Mouse (Mus musculus) midbrain, embryonic 10.5 days (tissue): ENCODE measurements around the gene Clybl. TPM values are rescaled to one million over a fixed set of nuclear protein-coding genes. Genes with fewer than 3 reads are reported as not detected.

Experiments used
- DNase-seq: peaks from one replicate; pipeline ENCODE4 v3.0.0-alpha.2; 2017; ENCODE audit warnings: low spot score
- H3K27ac ChIP-seq: fragments of 300-500 bp; sonication (generic); replicated peaks from 2 replicates; pipeline ENCODE4 v1.5.1; 2016; ENCODE audit warnings: mild to moderate bottlenecking
- H3K27me3 ChIP-seq: fragments of 300-500 bp; sonication (generic); 2 replicates; pipeline ENCODE4 v1.6.1; 2016; ENCODE audit warnings: low read depth, mild to moderate bottlenecking; ENCODE audit not compliant: poor library complexity, severe bottlenecking
- H3K36me3 ChIP-seq: fragments of 300-500 bp; sonication (generic); 2 replicates; pipeline ENCODE4 v1.6.1; 2016; ENCODE audit warnings: mild to moderate bottlenecking, moderate library complexity
- H3K4me1 ChIP-seq: fragments of 300-500 bp; sonication (generic); 2 replicates; pipeline ENCODE4 v1.6.1; 2016
- H3K4me3 ChIP-seq: fragments of 300-500 bp; sonication (generic); 2 replicates; pipeline ENCODE4 v1.5.1; 2016; ENCODE audit warnings: mild to moderate bottlenecking, moderate library complexity
- H3K9me3 ChIP-seq: fragments of 300-500 bp; sonication (generic); replicated peaks from 2 replicates; pipeline ENCODE4 v1.6.1; 2016; ENCODE audit warnings: mild to moderate bottlenecking
- WGBS: fragments of 180-500 bp; shearing (Covaris S2); methylation state at CpG from one replicate; pipeline ENCODE4 v1.1.7; 2016; 5-methylcytosine and 5-hydroxymethylcytosine counted together
- polyA plus RNA-seq: library from polyadenylated mRNA; unstranded; fragments of >200 nt; fragmentation: Nextera tagmentation; extraction: Ambion mirVana; gene quantifications from 2 replicates; pipeline ENCODE4 v1.2.1, GENCODE M21; 2016

Gene Clybl
- polyA plus RNA-seq, 1 experiment from 2014 or later, result 29.1 TPM

GRCm38 (mm10) chr14:122176263-122176798, 5.2 kb upstream of the Clybl start:
- no peak for DNase-seq
- Histone ChIP-seq H3K9me3 (no peaks in the 10 kb centered on the region), H3K27ac (no peak overlapping the region), H3K36me3 (no peaks in the 10 kb centered on the region), H3K27me3 (peaks cover 14% of the 10 kb centered on the region), H3K4me1 (peaks cover 16% of the 10 kb centered on the region), H3K4me3 (no peak overlapping the region)
- 85% methylated on average over 14 of the region's 14 CpGs for WGBS

GRCm38 (mm10) chr14:122179262-122179661, 2.2 kb upstream of the Clybl start:
- H3K4me3 ChIP-seq, result no peak overlapping the region
- no peaks in the 10 kb centered on the region for H3K9me3 ChIP-seq
- H3K4me1 ChIP-seq, result peaks cover 19% of the 10 kb centered on the region
- peaks cover 14% of the 10 kb centered on the region for H3K27me3 ChIP-seq
- H3K27ac ChIP-seq, result no peak overlapping the region
- H3K36me3 ChIP-seq, result no peaks in the 10 kb centered on the region
- 55% methylated on average over 16 of the region's 16 CpGs for WGBS
- no peak for DNase-seq

GRCm38 (mm10) chr14:122181815-122182157, 282 bp downstream of the Clybl start:
- H3K4me1 ChIP-seq, result peaks cover 19% of the 10 kb centered on the region
- no peaks in the 10 kb centered on the region for H3K9me3 ChIP-seq
- H3K27me3 ChIP-seq, result peaks cover 14% of the 10 kb centered on the region
- no peak for DNase-seq
- under 1% methylated on average over 12 of the region's 12 CpGs for WGBS
- no peaks in the 10 kb centered on the region for H3K36me3 ChIP-seq
- peak overlapping the region; percentile 86 for H3K27ac ChIP-seq
- peak overlapping the region; percentile 76 for H3K4me3 ChIP-seq

GRCm38 (mm10) chr14:122182220-122182619, 716 bp downstream of the Clybl start:
- Histone ChIP-seq H3K4me3 (peak overlapping the region; percentile 76; the same call in 1 of the 2 replicates), H3K9me3 (no peaks in the 10 kb centered on the region), H3K4me1 (peaks cover 19% of the 10 kb centered on the region), H3K36me3 (no peaks in the 10 kb centered on the region), H3K27me3 (peaks cover 14% of the 10 kb centered on the region), H3K27ac (no peak overlapping the region)
- 79% methylated on average over 6 of the region's 6 CpGs for WGBS
- DNase-seq, result no peak

GRCm38 (mm10) chr14:122183974-122184373, 2.5 kb downstream of the Clybl start:
- no peak for DNase-seq
- H3K27me3 ChIP-seq, result peaks cover 14% of the 10 kb centered on the region
- H3K27ac ChIP-seq, result no peak overlapping the region
- WGBS, result 91% methylated on average over 11 of the region's 11 CpGs
- no peaks in the 10 kb centered on the region for H3K9me3 ChIP-seq
- H3K4me1 ChIP-seq, result peaks cover 19% of the 10 kb centered on the region
- H3K4me3 ChIP-seq, result no peak overlapping the region
- no peaks in the 10 kb centered on the region for H3K36me3 ChIP-seq

GRCm38 (mm10) chr14:122188250-122188649, 6.7 kb downstream of the Clybl start:
- Histone ChIP-seq H3K27me3 (no peaks in the 10 kb centered on the region), H3K9me3 (no peaks in the 10 kb centered on the region), H3K4me3 (no peak overlapping the region), H3K36me3 (no peaks in the 10 kb centered on the region), H3K4me1 (no peaks in the 10 kb centered on the region), H3K27ac (no peak overlapping the region)
- DNase-seq, result no peak
- WGBS, result 92% methylated on average over 5 of the region's 5 CpGs

- no peaks in the 10 kb centered on the region for H3K27me3 ChIP-seq
- no peak for DNase-seq
- H3K4me1 ChIP-seq, result no peaks in the 10 kb centered on the region
- H3K9me3 ChIP-seq, result no peaks in the 10 kb centered on the region
- no peaks in the 10 kb centered on the region for H3K36me3 ChIP-seq
- WGBS, result 81% methylated on average over 5 of the region's 5 CpGs
- no peak overlapping the region for H3K27ac ChIP-seq
- H3K4me3 ChIP-seq, result no peak overlapping the region
Observed at GRCm38 (mm10) chr14:122189901-122190300, 8.4 kb downstream of the Clybl start.

GRCm38 (mm10) chr14:122190527-122190926, 9.0 kb downstream of the Clybl start:
- DNase-seq, result no peak
- H3K27ac ChIP-seq, result no peak overlapping the region
- WGBS, result 29% methylated on average over 2 of the region's 2 CpGs
- H3K4me1 ChIP-seq, result no peaks in the 10 kb centered on the region
- no peaks in the 10 kb centered on the region for H3K9me3 ChIP-seq
- H3K27me3 ChIP-seq, result no peaks in the 10 kb centered on the region
- no peaks in the 10 kb centered on the region for H3K36me3 ChIP-seq
- no peak overlapping the region for H3K4me3 ChIP-seq

- 18% methylated on average over 7 of the region's 7 CpGs for WGBS
- Histone ChIP-seq H3K27me3 (no peaks in the 10 kb centered on the region), H3K9me3 (no peaks in the 10 kb centered on the region), H3K4me1 (no peaks in the 10 kb centered on the region), H3K4me3 (no peak overlapping the region), H3K36me3 (no peaks in the 10 kb centered on the region), H3K27ac (no peak overlapping the region)
- peak; percentile 73 for DNase-seq
Observed at GRCm38 (mm10) chr14:122190941-122191510, 9.5 kb downstream of the Clybl start.

- Histone ChIP-seq H3K27me3 (no peaks in the 10 kb centered on the region), H3K36me3 (no peaks in the 10 kb centered on the region), H3K4me3 (no peak overlapping the region), H3K4me1 (no peaks in the 10 kb centered on the region; the same call in 1 of the 2 replicates), H3K9me3 (no peaks in the 10 kb centered on the region; the same call in 1 of the 2 replicates), H3K27ac (no peak overlapping the region)
- DNase-seq, result no peak
- WGBS, result over 99% methylated on average over 8 of the region's 8 CpGs
Observed at GRCm38 (mm10) chr14:122194630-122195029, 13.1 kb downstream of the Clybl start.

GRCm38 (mm10) chr14:122196851-122197250, 15.3 kb downstream of the Clybl start:
- Histone ChIP-seq H3K4me1 (no peaks in the 10 kb centered on the region; the same call in 1 of the 2 replicates), H3K9me3 (no peaks in the 10 kb centered on the region; the same call in 1 of the 2 replicates), H3K4me3 (no peak overlapping the region), H3K36me3 (no peaks in the 10 kb centered on the region), H3K27me3 (no peaks in the 10 kb centered on the region), H3K27ac (no peak overlapping the region)
- WGBS, result 89% methylated on average over 6 of the region's 6 CpGs
- no peak for DNase-seq

- no peaks in the 10 kb centered on the region for H3K36me3 ChIP-seq
- DNase-seq, result no peak
- H3K4me3 ChIP-seq, result no peak overlapping the region
- H3K27ac ChIP-seq, result no peak overlapping the region
- no peaks in the 10 kb centered on the region; the same call in 1 of the 2 replicates for H3K9me3 ChIP-seq
- H3K27me3 ChIP-seq, result no peaks in the 10 kb centered on the region
- WGBS, result 82% methylated on average over 14 of the region's 14 CpGs
- H3K4me1 ChIP-seq, result no peaks in the 10 kb centered on the region; the same call in 1 of the 2 replicates
Observed at GRCm38 (mm10) chr14:122200247-122200885, 18.9 kb downstream of the Clybl start.

- H3K27ac ChIP-seq, result no peak overlapping the region
- no peak for DNase-seq
- H3K36me3 ChIP-seq, result no peaks in the 10 kb centered on the region
- no peak overlapping the region for H3K4me3 ChIP-seq
- no peaks in the 10 kb centered on the region for H3K9me3 ChIP-seq
- no peaks in the 10 kb centered on the region for H3K4me1 ChIP-seq
- WGBS, result 90% methylated on average over 5 of the region's 5 CpGs
- H3K27me3 ChIP-seq, result no peaks in the 10 kb centered on the region
Observed at GRCm38 (mm10) chr14:122209177-122209576, 27.7 kb downstream of the Clybl start.
